Mouse (Mus musculus): ENCODE data around the gene Ncoa7.

DNA sequence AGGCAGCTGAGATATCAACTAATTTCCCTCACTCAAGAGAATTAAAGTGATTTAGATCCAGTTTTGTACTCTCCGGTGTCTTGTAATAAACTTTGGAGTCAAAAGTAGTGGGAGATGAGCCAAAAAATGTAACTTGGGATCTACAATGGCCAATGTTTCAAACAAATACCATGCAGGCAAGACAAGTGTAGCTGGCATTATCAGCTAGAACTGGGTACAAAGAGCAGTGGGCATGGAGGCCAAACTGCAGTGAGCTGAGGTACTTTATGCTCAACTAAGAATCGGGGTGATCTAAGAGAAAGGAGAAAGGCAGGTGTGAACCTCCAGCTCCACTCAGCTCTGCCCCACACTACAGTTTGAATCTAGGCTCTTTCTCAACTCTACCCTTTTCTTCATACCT lies 28.7 kb downstream of the Ncoa7 start:
- no peak for TF ChIP-seq POLR2A (IDR thresholded peaks at IDR 0.05; ENCODE audit: low read depth, low read length)
- no peak for TF ChIP-seq CTCF (conservative IDR thresholded peaks at IDR 0.05; ENCODE audit: insufficient read depth, insufficient read length, low read depth, low read length)
